Mouse (Mus musculus): ENCODE results near the gene Gm49388.
A peak's percentile ranks its signal among the peaks of the same experiment; 100 is the strongest.

Gm49388 gene

DNA sequence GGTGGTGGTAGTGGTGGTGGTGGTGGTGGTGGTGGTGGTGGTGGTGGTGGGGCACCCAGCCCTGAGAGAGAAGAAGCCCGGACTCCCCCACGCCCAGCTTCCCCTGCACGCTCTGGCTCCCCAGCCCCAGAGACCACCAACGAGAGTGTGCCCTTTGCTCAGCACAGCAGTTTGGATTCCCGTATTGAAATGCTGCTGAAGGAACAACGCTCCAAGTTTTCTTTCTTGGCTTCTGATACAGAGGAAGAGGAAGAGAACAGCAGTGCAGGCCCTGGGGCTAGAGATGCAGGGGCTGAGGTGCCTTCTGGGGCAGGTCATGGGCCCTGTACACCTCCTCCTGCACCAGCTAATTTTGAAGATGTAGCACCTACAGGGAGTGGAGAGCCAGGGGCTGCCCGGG lies at the start of gene Gm49388:
Gm49388 (plus strand) TSS at position 301 of the 400 bp plus-strand sequence.
- DNase-seq (ENCODE audit: low read depth, low spot score): no peak

DNA sequence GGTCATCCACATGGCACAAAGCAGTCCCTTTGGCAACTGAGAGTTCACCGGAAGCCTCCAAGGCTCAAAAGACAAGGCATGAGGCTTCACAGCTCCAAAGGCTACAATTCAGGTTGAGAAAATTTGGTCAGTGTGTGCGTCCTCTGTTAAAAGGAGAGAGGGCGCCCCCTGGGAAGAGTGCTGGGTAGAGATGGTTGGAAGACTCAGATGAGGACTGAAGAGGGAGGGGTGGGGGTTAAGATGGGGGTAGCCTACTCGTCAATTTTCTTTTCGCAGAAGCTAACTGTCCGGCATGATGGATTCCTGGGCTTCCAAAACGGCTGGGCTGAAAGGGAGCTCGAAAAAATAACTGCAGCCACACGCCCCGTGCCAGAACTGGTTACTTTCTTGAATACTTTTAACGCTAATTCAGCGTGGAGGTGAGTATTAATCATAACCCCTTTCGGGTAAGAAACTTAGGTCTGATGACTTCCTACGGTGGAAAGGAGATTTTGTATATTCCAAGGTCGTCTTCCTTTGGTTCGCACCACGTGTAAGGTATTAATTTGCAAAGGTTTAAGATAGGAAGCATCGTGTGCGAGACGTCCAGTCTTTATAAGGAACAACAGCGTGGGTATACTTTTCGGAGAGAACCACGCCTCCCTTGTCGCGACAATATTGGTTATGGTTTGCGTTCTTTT lies 40.9 kb upstream of the Gm49388 start, which contains the start of gene Fbxl19:
Fbxl19 (plus strand) TSS at position 178 of the 680 bp plus-strand sequence.
- no peak for DNase-seq (ENCODE audit: low read depth, low spot score)

DNA sequence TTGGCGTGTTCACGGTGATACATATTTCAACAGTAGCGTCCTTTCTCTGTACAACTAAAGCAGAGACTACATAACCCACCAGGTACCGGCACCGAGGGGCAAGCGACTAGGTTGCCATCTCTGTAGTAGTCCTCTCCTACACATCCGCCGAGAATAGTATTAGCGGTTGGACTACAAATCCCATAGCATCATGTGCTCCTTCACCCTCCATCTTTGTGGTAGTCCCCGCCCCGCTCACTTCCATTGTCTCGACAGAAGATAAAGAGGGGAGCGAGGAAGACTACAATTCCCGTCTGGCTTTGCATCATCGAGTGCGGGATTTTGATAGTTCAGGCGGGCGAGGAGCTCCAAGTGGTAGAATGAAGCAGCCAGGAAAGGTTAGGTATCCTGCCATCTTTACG lies 40.2 kb upstream of the Gm49388 start:
- peak; percentile 63 for DNase-seq (ENCODE audit: low read depth, low spot score)

DNA sequence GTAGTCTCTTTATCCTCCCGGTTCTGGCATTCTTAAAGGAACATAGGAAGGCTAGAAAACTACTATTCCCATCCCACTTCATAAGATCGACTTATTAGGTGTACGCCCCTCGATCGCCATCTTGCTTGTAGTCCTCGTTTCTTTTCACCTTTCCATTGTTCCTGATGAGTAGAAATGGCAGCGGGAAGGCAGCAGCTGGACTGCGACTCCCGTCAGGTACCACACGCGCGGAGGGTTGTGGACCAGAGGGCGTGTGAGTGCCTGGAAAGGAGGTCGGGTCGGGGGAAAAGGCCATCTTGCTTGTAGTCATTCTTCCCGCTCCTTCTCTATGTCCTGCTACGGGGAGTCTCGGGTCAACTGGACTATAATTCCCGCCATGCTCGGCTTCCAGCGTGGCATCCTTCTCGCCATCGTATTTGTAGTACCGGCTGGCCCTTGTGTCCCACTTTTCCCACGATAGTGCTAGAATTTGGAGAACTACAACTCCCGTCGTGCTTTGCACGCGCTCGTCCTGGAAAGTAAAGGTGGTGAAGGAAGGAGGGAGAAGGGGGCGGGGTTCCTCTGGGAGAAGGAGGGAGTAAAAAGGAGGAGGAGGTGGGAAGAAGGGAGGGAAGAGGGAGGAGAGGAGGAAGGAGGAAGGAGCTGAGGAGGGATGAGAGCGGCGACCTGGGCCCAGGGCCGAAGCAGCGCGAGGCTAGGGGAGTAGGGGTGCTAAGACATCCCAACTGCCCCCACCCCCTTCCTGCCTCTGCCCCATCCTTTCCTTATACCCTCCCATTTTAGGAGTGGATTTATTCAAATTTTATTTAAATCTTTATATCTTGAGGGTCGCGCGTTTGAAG lies 39.5 kb upstream of the Gm49388 start:
- DNase-seq (ENCODE audit: low read depth, low spot score): peak; percentile 62

DNA sequence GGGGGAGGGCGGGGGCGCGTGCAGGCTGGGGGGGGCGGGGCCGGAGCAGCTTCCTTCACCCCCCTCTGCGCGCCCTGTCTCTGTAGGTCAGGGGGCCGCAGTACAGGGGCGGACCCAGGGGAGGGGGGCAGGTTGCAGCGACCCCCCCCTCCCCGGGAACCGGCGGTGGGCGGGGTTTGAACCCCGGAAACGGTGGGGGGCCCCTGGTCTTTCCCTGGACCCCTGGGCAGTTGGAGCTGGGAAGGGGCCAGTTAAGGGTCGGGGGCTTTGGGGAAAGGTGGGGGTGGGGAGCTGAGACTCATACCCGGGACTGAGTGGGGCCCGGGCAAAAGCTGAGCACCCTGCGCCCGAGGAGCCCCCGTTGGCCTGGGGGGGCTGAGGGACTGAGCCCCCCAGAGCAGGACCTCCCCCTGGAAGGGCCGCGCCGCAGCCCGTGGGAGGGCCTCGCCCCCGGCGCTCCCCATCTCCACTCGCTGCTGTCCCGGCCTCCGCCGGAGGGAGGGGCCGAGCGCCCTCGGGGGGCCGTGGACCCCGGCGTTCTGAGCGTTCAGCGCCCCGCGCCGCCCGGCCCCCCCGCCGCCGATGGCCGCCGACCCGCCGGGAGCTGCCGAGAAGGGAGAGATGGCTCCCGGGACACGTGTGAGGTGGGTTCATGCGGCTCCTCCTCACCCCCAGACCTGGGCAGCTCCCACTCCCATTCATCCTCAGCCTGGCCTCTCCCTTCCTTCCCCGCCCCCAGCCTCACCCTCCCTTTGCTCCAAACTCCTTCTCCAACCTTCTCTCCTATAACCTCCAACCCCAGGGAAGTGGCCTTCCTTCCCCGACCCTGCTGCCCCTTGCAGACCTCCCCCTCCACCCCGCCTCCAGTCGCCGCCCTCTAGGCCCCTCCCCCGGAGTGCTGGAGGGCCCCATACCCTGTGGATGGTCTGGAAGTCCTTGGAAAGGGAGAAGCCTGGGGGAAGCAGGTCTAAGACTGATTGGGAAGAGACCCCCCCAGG lies 38.6 kb upstream of the Gm49388 start:
- no peak for DNase-seq (ENCODE audit: low read depth, low spot score)

DNA sequence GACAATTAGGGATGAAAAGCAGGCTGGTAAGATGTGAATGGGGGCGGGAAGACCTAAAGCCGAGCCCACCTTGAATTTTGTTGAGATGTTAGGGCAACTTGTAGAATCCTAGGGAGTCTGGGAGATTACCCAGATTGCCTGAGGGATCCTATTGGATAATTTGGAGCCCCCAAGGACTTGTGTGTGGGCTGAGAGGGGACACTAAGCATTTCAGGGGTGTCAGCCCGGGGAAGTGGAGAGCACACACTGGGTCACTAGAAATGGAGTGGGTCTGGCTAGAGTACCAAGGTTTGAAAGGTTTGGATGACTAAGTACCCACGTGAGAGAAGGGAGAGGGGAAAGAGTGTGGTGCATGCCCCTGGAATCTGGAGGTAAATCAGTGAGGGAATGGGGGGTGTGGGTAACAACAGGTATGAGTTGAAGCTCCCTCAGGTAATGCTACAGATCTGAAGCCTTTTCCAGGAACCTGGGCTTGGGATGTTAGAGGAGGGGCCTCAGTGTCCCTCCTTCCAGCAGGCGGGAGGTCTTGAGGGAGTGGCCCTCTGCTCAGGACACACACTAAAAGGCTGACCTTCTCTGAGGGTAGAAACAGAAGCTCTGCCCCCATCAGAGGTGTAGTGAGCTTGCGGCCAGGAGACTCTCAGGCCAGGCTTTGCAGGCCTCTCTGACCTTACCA lies 37.7 kb upstream of the Gm49388 start:
- DNase-seq (ENCODE audit: low read depth, low spot score): no peak

DNA sequence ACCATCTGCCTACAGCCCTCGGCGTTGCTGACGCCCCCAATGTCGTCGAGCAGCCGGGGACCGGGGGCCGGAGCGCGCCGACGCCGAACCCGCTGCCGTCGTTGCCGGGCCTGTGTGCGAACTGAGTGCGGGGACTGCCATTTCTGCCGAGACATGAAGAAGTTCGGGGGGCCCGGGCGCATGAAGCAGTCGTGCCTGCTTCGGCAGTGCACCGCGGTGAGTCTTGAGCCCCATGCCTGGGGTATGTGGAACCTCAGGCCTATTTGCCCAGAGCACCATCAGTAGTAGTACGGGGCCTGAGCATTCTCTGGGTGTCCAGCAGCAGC lies 37.2 kb upstream of the Gm49388 start:
- no peak for DNase-seq (ENCODE audit: low read depth, low spot score)

DNA sequence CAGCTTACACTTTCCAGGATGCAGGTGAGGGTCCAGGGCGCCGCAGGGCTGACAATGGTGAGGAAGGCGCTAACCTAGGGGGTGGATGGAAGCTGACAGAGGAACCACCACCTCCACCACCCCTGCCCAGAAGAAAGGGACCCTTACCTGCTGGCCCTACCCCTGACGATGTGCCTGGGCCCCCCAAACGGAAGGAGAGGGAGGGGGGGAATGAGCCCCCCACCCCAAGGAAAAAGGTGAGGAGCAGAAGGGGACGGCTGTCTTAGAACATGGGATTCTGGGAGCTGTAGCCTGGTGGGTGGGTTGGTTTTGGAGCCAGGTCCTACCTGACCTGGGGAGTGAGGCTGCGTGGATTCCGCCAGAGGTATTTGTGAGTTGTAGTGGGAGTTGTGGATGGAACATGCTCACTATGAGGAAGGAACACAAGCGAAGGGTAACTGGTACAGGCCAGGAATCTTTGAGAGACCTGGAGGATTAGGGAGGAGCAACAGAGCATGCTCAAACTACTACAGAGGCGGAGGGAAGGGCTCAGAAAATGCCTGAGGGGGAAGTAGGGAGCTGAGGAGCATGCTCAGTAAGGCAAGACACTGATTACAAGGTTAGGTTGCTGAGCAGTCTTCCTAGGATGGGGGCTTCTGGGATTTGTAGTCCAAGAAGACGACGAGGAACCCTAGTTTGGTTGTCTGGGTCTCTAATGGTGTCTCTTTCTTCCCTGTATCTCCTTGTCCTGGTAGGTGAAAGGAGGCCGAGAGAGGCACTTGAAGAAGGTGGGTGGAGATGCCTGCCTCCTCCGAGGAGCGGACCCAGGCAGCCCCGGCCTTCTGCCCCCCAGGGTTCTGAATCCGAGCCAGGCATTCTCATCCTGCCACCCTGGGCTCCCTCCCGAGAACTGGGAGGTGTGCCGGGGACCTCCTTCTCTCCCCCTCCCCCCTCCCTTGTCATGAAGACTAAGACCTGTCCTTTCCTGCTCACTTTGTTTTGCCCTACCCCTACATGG lies 35.0 kb upstream of the Gm49388 start:
- DNase-seq (ENCODE audit: low read depth, low spot score): no peak

DNA sequence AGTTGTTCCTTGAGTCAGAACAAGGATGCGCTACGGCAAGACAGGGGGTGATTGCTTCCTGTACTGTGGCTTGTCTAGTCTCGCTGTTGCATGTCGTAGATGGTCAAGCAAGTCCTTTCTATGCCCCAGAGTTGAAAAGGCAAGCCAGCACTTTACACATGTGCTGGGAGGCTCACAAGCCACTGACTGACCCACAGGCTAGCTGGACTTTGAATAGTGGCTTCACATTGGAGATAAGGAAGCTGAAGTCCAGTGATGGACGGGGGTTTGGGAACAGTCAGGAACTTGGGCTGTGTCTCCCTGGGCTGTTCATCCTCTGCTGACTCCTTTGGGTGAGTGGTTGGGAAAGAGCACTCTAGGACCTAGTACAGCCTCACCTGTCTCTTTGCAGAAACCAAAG lies 33.8 kb upstream of the Gm49388 start:
- DNase-seq (ENCODE audit: low read depth, low spot score): no peak

DNA sequence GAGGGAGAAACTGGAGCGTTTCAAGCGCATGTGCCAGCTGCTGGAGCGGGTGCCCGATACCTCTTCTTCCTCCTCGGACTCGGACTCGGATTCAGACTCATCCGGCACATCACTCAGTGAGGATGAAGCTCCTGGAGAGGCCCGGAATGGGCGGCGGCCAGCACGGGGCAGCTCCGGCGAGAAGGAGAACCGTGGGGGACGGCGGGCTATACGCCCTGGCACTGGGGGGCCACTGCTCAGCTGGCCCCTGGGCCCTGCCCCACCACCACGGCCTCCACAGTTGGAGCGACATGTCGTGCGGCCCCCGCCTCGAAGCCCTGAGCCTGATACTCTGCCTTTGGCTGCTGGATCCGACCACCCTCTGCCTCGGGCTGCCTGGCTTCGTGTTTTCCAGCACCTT lies 33.3 kb upstream of the Gm49388 start:
- no peak for DNase-seq (ENCODE audit: low read depth, low spot score)

DNA sequence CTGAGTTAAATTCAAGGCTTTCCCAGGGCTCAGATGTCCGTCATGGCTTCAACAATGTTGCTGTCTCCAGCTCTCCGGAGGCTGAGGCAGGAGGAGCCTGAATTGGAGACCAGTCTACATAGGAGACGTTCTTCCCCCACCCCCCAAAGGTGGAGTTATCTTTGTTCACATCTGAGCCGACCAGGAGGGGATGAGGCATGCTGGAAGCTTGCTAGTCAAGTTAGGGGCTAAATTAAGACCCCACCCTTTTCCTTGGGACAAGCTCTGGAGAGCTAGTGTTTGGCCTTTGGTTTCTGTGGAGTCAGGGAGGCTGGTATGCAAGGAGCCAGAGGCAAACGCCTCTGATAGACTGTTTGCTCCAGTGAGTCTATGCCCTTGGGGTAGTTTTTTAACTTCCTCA lies 32.2 kb upstream of the Gm49388 start:
- no peak for DNase-seq (ENCODE audit: low read depth, low spot score)

DNA sequence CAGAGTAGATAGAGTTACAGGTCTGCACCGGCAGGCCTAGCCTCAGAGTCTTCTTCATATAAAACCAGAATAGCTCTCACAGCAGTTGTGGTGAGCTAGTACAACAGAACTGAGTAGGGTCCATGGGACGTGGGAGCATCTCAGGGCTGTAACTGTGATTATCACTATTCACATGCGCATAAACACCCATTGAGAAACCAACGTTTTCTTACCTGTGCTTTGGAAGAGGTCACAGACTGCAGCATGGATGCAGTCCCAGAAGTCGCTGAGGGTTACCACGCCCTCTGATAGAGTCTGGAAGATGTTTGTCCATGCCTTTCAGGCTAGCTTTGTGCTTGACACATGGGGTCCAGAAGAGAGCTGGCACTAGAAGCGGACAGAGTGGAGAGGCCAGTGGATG lies 31.7 kb upstream of the Gm49388 start:
- no peak for DNase-seq (ENCODE audit: low read depth, low spot score)

DNA sequence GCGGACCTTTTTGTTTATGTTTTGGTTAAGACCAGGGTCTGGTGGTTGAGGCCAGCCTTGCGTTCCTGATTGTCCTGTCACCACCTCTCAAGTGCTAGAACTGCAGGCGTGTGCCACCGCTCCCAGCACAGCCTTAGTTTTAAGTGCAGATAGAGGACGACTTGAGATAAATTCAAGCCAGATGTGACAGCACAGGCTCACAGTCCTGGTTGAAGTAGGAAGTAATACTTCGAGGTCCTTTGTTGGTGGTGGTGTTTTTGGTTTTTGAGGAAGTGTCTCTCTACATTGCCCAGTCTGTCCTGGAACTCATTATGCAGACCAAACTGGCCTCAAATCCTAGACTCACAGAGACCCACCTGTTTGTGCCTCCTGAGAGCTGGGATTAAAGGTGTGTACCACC lies 25.7 kb upstream of the Gm49388 start:
- DNase-seq (ENCODE audit: low read depth, low spot score): no peak

DNA sequence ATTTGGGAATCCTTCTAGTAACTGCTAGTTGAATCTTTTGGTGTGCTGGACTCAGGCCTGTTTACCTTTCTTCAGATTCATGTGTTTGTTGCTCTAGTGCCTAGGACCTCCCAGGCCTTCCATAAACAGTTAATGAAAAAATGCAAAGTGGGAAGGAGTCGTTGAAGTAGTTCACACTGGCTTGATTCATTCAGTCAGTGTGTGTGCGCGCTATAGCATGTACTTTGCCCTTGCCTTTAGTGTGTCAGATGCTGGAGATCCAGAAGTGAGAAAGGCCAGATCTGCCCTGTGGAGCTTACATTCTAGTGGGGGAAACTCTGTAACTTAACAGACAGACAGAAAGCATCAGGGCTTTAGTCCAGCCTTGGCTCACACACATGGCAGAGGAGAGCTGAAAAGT lies 24.9 kb upstream of the Gm49388 start:
- no peak for DNase-seq (ENCODE audit: low read depth, low spot score)

DNA sequence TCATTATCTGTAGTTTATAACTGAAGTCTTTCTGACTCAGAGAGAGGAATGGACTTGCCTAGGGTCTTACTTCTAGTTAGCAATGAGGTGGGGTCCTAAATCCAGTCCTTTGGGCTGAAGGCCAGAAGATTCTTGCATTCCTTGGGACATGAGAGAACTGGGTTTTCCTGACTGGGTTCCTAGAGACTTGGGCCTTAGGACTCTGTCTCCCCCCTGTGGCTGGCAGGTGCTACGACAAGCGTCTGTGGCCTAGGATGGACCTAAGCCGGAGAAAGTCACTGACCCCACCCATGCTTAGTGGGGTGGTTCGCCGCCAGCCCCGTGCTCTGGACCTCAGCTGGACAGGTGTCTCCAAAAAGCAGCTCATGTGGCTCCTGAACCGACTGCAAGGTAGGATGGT lies 24.4 kb upstream of the Gm49388 start:
- DNase-seq (ENCODE audit: low read depth, low spot score): peak; percentile 59

DNA sequence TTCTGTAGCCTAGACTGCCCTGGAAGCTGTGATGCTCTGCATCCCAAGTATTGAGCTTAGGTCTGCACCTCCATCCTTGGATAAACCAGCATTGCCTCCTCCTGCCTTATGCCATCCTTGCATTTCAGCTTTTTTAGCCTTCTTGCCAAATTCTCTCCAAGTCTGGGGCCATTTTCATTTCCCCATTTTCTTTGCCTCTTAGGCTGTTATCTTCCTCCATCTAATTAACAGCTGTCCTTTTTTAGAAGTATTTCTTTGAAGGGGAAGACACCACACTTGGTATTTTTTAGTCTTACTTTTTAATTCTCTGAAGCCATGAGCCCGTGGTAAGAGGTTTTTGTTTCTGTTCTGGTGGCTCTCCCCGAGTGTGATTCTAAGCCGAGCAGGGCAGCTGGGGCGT lies 21.8 kb upstream of the Gm49388 start:
- DNase-seq (ENCODE audit: low read depth, low spot score): no peak

DNA sequence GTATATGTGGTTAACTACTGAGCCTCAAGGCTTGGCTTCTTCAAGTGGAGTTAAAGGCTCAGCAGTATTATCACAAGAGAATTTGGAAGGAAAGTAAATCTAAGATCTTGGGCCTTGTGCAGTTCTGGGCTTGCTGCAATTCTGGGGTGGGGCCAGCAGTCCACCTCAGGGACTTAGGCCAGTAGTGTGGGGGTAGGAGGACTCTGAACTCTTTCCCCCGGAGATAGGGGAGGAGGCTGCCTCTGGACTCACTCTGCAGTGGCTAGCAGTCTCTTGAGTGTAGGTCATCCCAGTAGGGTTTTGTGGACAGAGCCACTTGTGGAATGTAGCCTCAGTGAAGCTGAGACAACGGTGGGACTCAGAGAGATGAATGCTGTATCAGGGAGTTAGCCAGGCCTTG lies 19.7 kb upstream of the Gm49388 start:
- DNase-seq (ENCODE audit: low read depth, low spot score): no peak

DNA sequence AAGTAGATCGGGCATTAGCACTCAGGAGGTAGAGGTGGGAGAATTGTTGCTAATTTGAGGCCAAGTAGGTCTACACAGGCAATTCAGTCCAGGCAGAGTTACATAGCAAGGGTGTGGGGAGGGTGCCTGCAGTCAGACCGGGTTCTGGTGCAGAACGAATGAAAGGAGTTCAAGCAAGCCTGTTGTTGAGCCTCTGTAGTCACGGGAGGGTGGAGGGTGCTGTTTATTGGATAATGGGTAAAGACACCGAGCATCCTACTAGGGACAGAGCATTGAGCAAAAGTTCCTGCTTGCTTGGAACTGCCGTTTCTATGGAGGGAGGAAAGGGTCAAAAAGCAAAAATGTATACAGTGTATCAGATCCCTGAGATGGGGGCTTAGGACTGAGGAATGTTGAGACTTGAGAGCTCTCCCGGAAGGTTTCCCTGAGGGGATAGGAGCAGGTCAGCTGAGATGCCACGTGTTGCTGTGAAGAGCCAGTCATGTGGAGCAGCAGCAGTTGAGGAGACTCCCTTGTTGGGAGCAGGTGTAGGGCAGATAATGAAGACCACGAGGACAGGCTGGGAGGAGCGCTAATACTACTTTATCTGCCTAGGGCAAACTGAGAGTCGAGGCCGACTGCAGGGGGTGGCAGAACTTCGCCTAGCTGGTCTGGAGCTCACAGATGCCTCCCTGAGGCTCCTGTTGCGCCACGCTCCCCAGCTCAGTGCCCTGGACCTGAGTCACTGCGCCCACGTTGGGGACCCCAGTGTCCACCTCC lies 18.4 kb upstream of the Gm49388 start:
- DNase-seq (ENCODE audit: low read depth, low spot score): peak; percentile 78

DNA sequence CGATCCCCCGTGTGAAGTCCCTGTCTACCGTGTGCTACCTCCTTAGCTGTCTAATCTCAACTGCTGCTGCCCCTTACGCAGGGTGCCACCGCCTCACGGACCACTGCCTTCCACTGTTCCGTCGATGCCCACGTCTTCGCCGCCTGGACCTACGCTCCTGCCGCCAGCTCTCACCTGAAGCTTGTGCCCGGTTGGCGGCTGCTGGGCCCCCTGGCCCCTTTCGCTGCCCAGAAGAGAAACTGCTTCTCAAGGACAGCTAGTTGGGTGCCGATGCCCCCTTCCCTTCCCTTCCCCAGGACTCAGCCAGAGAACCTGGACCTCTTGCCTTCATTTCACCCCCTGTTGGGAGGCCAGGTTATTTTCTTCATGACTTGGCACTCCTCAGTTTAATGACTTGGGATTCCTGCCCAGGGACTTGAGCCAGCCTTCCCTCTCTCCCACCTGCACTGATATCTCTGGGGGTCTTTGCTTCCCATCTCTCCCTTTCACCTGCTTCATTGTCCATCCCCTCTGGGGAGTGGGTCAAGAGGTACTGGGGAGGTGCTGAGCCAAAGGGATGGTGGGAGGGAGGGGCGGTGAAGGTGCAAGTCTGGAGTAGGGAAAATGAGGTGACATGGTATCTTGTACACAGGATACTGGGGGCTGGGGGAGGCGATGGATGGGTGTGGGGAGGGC lies 17.6 kb upstream of the Gm49388 start:
- no peak for DNase-seq (ENCODE audit: low read depth, low spot score)

All from c-Kit-negative CD71-positive TER-119-positive erythroid progenitor cells, embryonic 14.5 days (primary cell).